Mouse (Mus musculus) kidney, embryonic 16.5 days (tissue): ENCODE data around the gene Bend4. TPM values are rescaled to one million over a fixed set of nuclear protein-coding genes. Genes with fewer than 3 reads are reported as not detected.

Experiments
- ATAC-seq: fragments of 200-750 bp; cut with Nextera tagmentation; 2 replicates; pipeline ENCODE4 v1.8.0; 2017; ENCODE audit warnings: moderate TSS enrichment; ENCODE audit not compliant: low FRiP score, low TSS enrichment
- H3K27ac ChIP-seq: fragments of 300-500 bp; sonication (generic); 2 replicates; pipeline ENCODE4 v1.5.1; 2014; ENCODE audit warnings: low read length
- H3K27me3 ChIP-seq: fragments of 300-500 bp; sonication (generic); 2 replicates; pipeline ENCODE4 v1.6.1; 2014; ENCODE audit warnings: low read length, control low read depth, mixed read lengths; ENCODE audit not compliant: insufficient read depth
- H3K36me3 ChIP-seq: fragments of 300-500 bp; sonication (generic); 2 replicates; pipeline ENCODE4 v1.6.1; 2014; ENCODE audit warnings: low read length, control low read depth, mixed read lengths; ENCODE audit not compliant: insufficient read depth
- H3K4me1 ChIP-seq: fragments of 300-500 bp; sonication (generic); 2 replicates; pipeline ENCODE4 v1.6.1; 2014; ENCODE audit warnings: low read length, control low read depth, mixed read lengths; ENCODE audit not compliant: insufficient read depth
- H3K4me2 ChIP-seq: fragments of 300-500 bp; sonication (generic); replicated peaks from 2 replicates; pipeline ENCODE4 v1.6.1; 2014; ENCODE audit warnings: low read depth, low read length
- H3K4me3 ChIP-seq: fragments of 300-500 bp; sonication (generic); 2 replicates; pipeline ENCODE4 v1.5.1; 2014; ENCODE audit warnings: mild to moderate bottlenecking, low read length
- H3K9ac ChIP-seq: fragments of 300-500 bp; sonication (generic); replicated peaks from 2 replicates; pipeline ENCODE4 v1.6.1; 2014; ENCODE audit warnings: low read length
- H3K9me3 ChIP-seq: fragments of 300-500 bp; sonication (generic); 2 replicates; pipeline ENCODE4 v1.6.1; 2016; ENCODE audit warnings: low read length, control low read depth
- WGBS: fragments of 180-500 bp; shearing (Covaris S2); extraction: QIAGEN DNeasy Blood & Tissue Kit; methylation state at CpG from one replicate; pipeline ENCODE4 v1.1.7; 2014; 5-methylcytosine and 5-hydroxymethylcytosine counted together
- polyA plus RNA-seq: library from polyadenylated mRNA; unstranded; fragments of >200 nt; fragmentation: Nextera tagmentation; extraction: Ambion mirVana; gene quantifications from 2 replicates; pipeline ENCODE4 v1.2.1, GENCODE M21; 2015

The Bend4 gene
- polyA plus RNA-seq = 6.0 and 7.0 TPM in 2 replicates

DNA sequence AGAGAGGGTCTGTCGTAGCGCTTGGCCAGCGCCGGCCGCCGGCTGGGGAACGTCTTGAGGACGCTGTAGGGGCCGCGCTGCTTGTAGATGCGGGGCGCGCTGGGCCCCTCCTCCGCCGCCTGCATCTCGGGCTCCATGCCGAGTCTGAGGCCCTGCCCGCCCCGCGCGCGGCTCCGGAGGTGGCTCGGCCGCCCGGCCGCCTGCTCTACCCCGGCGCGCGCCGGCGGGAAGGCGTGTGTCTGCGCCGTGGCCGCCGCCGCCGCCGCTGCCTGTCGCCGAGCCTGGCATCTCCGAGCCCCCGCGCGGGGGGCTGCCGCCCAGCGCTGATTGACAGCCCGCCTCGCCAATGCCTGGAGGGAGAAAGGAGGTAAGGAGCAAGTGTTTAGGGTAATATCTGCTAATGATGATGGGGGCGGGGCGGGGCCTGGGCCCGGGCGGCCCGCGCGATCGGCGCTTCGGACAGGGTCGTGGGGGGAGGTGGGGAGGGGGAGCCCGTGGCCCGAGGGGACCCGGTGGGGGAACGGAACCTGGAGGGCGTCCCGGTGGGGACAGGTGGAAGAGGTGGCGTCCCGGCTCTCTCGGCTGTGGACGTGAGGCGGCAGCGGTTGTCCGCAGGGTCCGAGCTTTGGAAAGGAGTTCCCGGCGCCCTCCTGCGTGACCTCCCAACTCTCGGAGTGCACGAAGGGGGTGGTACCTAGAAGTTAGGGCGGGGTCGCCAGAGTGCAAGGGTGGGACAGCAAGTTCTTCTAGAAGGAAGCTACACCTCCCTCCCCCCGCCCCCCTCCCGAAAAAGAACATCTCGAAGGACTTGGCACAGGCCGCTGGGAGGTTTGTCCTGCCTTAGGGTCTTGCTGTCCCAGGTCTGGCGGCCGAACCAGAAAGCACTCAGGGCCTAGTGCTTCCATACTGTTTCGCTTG, at the start of gene Bend4:
Gene Bend4, minus strand, starts transcription at position 868 of the 918 bp plus-strand sequence.
- H3K4me2 ChIP-seq = peak within 1 kb of the TSS; percentile 90
- peak; percentile 84 for ATAC-seq
- 1% methylated on average over 84 of the region's 90 CpGs for WGBS
- H3K36me3 ChIP-seq = no peaks in the 10 kb centered on the region
- no peaks in the 10 kb centered on the region for H3K9me3 ChIP-seq
- no peak within 1 kb of the TSS for H3K27ac ChIP-seq
- peak within 1 kb of the TSS; percentile 79 for H3K9ac ChIP-seq
- H3K4me1 ChIP-seq = peaks cover 19% of the 10 kb centered on the region; the same call in 1 of the 2 replicates
- peaks cover 26% of the 10 kb centered on the region for H3K27me3 ChIP-seq
- H3K4me3 ChIP-seq = peak within 1 kb of the TSS; percentile 71

DNA sequence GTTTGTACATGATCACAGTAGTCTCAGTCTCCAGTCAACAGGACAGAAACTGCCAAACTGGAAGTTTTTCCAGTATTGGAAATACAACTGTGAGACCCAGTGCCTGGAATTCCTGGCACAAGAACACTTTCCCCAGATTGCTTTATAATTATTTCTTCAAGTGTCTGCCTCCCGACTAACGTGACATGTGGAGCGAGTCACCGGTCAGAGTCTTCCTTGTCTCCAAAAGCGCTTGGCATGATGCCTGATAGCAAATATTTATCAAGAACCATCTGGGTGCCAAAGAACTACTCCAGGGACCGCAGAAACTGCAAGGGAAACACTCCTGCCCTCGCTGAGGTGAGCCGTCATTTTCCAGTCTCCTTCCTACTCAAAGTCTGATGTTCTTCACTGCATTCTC, 45.6 kb upstream of the Bend4 start:
- Histone ChIP-seq H3K9me3 (no peaks in the 10 kb centered on the region), H3K4me2 (no peak overlapping the region), H3K9ac (no peak overlapping the region), H3K36me3 (no peaks in the 10 kb centered on the region), H3K4me1 (0 out of 2 replicates have a peak, but pooled peaks cover 4% of the 10 kb centered on the region), H3K27ac (no peak overlapping the region), H3K4me3 (no peak overlapping the region), H3K27me3 (no peaks in the 10 kb centered on the region)
- ATAC-seq = no peak
- 50% methylated on average over 8 of the region's 8 CpGs for WGBS

DNA sequence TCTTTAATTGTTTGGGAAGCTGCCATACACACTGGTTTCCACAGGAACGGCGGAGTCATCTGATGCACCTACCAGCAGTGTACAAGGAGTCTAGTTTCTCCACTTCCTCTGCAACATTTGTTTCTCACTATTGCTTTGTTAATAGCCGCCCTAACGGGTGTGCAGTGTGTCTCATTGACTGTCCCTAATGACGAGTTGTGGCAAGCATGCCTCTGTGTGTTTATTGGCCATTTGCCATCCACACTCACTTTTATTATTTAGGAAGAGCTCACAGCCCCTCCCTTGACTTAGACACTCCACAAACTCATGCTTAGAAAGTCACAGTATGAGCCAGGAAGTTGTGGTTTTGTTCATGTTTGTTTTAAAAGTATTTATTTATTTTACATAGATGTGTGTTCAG, 45.0 kb upstream of the Bend4 start:
- Histone ChIP-seq H3K36me3 (no peaks in the 10 kb centered on the region), H3K27me3 (no peaks in the 10 kb centered on the region), H3K27ac (no peak overlapping the region), H3K9me3 (no peaks in the 10 kb centered on the region), H3K4me3 (no peak overlapping the region), H3K9ac (no peak overlapping the region), H3K4me1 (0 out of 2 replicates have a peak, but pooled peaks cover 4% of the 10 kb centered on the region), H3K4me2 (no peak overlapping the region)
- ATAC-seq = no peak
- 34% methylated on average over 5 of the region's 5 CpGs for WGBS

DNA sequence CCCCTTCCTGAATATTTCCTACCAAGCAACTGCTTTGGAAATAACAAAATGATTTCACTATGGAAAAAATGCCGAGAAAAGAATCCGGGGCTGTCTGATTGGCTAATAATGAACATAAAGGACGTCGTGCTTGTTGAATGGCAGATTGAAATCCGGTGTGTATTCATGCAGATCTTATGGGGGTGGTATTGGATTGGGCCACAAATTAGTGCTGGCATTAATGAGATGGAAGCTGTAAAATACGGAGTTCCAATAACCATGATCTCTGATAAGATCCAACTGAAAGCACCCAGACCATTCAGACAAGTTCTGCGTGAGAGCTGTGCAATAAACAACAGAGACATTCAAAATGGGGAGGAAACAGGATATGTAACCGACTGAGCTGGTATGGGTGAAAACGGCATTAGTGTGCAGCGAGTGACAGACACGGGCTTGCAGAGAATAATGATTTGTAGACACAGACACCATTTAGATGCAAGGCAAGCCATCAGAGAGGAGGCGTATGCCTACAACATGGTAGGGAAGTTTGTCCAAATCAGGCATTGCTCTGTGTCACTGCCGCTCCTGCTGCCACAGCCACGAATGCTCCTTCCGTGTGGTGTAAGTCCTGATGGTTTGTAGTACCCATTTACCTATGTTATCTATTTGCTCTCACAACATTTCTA, 38.9 kb upstream of the Bend4 start:
- ATAC-seq = no peak
- Histone ChIP-seq H3K9me3 (no peaks in the 10 kb centered on the region), H3K4me1 (no peaks in the 10 kb centered on the region), H3K27ac (no peak overlapping the region), H3K4me2 (peak overlapping the region; percentile 19; the same call in 1 of the 2 replicates), H3K36me3 (no peaks in the 10 kb centered on the region), H3K9ac (no peak overlapping the region), H3K4me3 (no peak overlapping the region), H3K27me3 (no peaks in the 10 kb centered on the region)
- 44% methylated on average over 15 of the region's 15 CpGs for WGBS

DNA sequence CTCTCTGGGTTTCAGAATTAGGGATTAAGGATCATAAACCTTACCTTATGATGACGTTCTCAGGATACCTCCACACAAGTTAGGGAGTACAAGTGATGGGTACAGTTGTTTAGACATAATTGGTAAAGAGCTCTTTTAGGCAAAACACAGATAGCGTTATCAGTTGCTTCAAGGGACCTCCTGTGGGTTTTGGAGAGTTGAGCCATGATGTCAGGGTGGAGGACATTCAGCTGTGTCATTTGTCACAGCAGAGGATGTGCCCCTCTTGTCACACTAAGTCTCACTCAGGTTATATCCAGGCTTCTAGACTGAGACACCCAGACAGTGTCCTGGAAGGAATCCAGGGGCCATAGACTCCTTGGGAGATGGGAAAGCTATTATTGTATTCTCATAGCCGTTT, 36.8 kb upstream of the Bend4 start:
- Histone ChIP-seq H3K9me3 (no peaks in the 10 kb centered on the region), H3K27me3 (no peaks in the 10 kb centered on the region), H3K4me2 (no peak overlapping the region), H3K36me3 (no peaks in the 10 kb centered on the region), H3K4me3 (no peak overlapping the region), H3K27ac (no peak overlapping the region), H3K9ac (no peak overlapping the region), H3K4me1 (no peaks in the 10 kb centered on the region)
- WGBS = 70% methylated on average over 3 of the region's 3 CpGs
- ATAC-seq = no peak

DNA sequence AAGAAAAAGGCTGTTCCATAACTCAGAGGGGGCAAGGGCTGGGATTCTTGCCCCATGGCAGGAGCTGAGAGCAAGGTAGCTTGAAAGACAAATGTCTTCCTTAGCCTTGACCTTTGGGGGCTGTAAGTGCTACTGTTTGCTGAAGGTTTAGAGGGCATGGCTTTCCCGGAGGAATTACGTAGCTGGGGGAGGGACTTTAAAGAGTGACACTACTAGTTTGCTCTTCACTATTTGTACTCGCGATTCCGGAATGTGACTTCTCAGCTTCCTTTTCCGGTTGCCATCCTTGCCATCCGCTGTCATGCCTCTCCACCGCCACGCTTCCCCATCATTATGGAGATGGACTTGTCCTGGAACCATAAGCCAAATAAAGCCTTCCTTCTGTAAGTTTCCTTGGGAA, 35.5 kb upstream of the Bend4 start:
- 80% methylated on average over 9 of the region's 9 CpGs for WGBS
- Histone ChIP-seq H3K4me3 (no peak overlapping the region), H3K4me1 (no peaks in the 10 kb centered on the region), H3K36me3 (no peaks in the 10 kb centered on the region), H3K4me2 (no peak overlapping the region), H3K9me3 (no peaks in the 10 kb centered on the region), H3K27ac (no peak overlapping the region), H3K27me3 (no peaks in the 10 kb centered on the region), H3K9ac (no peak overlapping the region)
- ATAC-seq = no peak

GRCm38 (mm10) chr5:67462331-67462730, 34.2 kb upstream of the Bend4 start:
- H3K4me3 ChIP-seq = no peak overlapping the region
- no peaks in the 10 kb centered on the region for H3K36me3 ChIP-seq
- H3K9ac ChIP-seq = no peak overlapping the region
- H3K27me3 ChIP-seq = no peaks in the 10 kb centered on the region
- whole genome bisulfite sequencing = 20% methylated on average over 4 of the region's 4 CpGs
- no peak overlapping the region for H3K4me2 ChIP-seq
- H3K27ac ChIP-seq = no peak overlapping the region
- H3K4me1 ChIP-seq = no peaks in the 10 kb centered on the region
- peak; percentile 90 for ATAC-seq
- H3K9me3 ChIP-seq = no peaks in the 10 kb centered on the region

DNA sequence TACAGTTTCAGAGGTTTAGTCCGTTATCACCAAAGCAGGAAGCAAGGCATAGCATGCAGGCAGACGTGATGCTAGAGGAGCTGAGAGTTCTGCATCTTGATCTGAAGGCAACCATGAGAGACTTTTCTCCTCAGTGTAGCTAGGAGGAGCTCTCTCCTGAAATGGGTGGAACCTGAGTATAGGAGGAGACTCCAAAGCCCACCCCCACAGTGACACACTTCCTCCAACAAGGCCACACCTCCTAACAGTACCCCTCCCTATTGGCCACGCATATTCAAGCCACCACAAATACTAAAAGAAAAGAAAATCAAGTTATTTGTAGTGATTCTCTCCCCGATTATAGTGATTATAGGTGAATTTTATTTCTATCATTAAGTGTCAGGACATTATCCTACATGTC, 28.7 kb upstream of the Bend4 start:
- no peak overlapping the region for H3K9ac ChIP-seq
- WGBS = 91% methylated on average over 4 of the region's 4 CpGs

DNA sequence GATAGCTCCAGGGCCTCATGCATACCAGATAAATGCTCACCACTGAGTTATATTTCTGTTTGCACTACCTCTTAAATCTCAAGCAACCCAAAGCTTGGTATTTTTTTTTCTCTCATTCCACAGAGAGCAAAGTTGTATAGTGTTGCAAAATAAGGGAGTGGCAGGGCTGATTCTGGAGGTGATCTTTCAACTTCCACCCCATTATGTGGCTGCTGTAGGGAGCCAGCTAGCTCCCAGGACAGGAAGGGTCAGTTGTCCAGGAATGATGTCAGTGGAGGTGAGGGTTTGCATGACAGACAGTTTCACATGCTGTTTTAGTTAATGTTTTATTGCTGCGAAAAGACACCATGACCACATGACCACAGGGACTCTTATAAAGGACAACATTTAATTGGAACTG, 26.2 kb upstream of the Bend4 start:
- H3K9ac ChIP-seq = no peak overlapping the region
- no peak overlapping the region for H3K27ac ChIP-seq
- no peaks in the 10 kb centered on the region for H3K4me1 ChIP-seq
- no peak for ATAC-seq
- no peaks in the 10 kb centered on the region for H3K9me3 ChIP-seq
- H3K4me3 ChIP-seq = no peak overlapping the region
- no peaks in the 10 kb centered on the region for H3K36me3 ChIP-seq
- H3K4me2 ChIP-seq = no peak overlapping the region
- WGBS = 81% methylated on average over 1 of the region's 1 CpGs
- H3K27me3 ChIP-seq = no peaks in the 10 kb centered on the region

More for the DNA sequence above, 28.7 kb upstream of the Bend4 start:
- H3K9me3 ChIP-seq = no peaks in the 10 kb centered on the region
- no peak for ATAC-seq
- no peaks in the 10 kb centered on the region for H3K4me1 ChIP-seq
- H3K36me3 ChIP-seq = no peaks in the 10 kb centered on the region
- no peaks in the 10 kb centered on the region for H3K27me3 ChIP-seq
- H3K27ac ChIP-seq = no peak overlapping the region
- no peak overlapping the region for H3K4me3 ChIP-seq
- no peak overlapping the region for H3K4me2 ChIP-seq
